Mouse (Mus musculus) heart, adult 2 months (tissue): ENCODE measurements around the gene Dock1.

ENCODE experiments used
- CTCF ChIP-seq: fragments of 200-600 bp; IDR thresholded peaks from 2 replicates; pipeline ENCODE4 v1.8.1; 2022; ENCODE audit warnings: antibody characterized with exemption, mild to moderate bottlenecking, moderate library complexity
- EP300 ChIP-seq: fragments of 200-500 bp; IDR thresholded peaks from 2 replicates; pipeline ENCODE4 v1.6.1; 2011; ENCODE audit warnings: low read depth, low read length, control low read depth; ENCODE audit not compliant: insufficient read depth
- POLR2A ChIP-seq: fragments of 200-500 bp; IDR thresholded peaks from 2 replicates; pipeline ENCODE4 v1.6.1; 2011; ENCODE audit warnings: mild to moderate bottlenecking, low read depth, low read length, control low read depth; ENCODE audit not compliant: insufficient read depth

GRCm38 (mm10) chr7:134663241-134663640, 7.2 kb upstream of the Dock1 start:
- no peak for TF ChIP-seq POLR2A
- no peak for TF ChIP-seq CTCF
- no peak for TF ChIP-seq EP300
